Mouse (Mus musculus) left cerebral cortex, adult 11 months (tissue): ENCODE data around the gene Rmi1.
"Not testable (repeated sequence)": the region's sequence is repeated elsewhere in the genome, so short reads cannot be mapped to it uniquely, and the experiment has no call there.

ENCODE experiments used
- DNase-seq: peaks from one replicate; pipeline ENCODE4 v3.0.0; 2022; ENCODE audit warnings: low spot score

The Rmi1 gene

DNA sequence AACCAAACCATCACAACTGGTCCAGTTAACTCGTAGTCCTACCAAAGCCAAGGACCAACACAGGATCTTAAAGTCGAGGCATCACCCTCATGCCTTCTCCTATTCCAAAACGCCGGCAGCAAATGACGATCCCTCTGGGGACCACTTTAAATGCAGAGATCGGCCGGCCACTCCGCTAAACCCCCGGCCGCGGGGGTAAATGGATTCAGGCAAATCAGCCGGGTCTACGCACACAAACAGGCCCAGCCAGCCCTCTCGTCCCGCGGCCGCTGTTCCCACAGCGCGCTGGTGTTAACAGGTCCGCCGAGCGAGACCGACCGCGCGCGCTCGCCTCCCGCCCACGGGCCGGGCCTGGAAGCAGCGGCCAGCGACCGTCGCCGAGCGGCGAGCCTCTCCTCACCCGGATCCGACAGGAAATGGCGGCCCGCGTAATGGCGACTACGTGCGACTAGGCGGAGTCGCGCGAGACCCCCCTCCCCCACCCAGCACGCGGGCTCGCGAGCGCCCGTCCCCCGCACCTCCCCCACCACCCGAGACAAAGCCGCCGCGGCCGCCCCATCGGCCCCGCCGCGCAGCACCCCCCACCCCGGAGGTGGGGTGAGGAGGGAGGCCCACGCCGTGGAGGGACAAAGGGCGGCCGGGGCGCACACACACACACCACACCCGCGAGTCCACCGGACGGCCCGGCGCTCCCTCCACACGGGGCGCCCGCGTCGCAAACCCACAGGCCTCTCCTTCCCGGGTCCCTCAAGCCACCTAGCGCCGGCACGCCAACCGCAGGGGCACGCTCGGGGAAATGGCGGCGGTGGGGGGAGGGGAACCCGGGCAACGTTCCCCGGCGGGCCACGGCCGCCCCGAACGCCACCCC is 679 bp upstream of the Rmi1 start:
- DNase-seq, result peak; percentile 51

DNA sequence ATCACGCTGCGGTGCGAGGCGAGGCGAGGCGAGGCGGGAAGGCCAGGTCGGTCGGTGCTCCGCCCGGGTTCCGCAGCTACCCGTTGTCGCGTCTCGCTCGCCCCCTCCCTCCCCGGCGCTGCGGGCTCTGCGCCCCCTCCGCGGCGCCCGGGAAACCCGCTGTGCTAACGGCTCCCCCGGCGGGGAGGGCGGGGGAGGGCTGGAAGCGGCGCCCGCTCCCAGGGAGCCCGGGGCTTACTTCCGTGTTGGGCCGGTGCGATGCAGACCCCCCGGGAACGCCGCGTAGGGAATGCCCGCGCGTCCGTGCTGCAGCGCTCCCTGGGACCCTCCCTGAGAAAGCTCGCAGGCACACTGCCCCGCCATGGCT is 679 bp downstream of the Rmi1 start:
- DNase-seq, result no peak

DNA sequence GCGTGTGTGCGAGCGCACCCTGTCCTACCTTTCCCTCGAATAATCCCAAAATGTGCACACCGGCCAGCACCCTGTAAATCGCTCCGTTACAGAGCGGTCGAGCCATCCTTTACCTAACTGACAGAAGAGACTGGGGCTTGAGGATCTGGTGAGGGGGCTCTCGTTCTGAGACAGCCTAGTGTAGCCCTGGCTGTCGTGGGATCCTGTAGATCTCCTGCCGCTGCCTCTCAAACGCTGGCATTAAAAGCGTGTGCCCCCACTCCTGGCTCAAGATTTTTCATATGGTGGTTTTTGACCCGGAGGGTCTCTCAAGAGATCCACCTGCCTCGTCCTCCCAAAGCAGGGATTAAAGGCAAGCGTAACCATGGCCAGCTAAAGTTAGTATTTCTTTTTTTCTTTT is 1.2 kb downstream of the Rmi1 start, which contains the start of gene Hnrnpk:
Gene Hnrnpk, minus strand, starts transcription at position 101 of the 400 bp plus-strand sequence.
- DNase-seq, result not testable (repeated sequence)

DNA sequence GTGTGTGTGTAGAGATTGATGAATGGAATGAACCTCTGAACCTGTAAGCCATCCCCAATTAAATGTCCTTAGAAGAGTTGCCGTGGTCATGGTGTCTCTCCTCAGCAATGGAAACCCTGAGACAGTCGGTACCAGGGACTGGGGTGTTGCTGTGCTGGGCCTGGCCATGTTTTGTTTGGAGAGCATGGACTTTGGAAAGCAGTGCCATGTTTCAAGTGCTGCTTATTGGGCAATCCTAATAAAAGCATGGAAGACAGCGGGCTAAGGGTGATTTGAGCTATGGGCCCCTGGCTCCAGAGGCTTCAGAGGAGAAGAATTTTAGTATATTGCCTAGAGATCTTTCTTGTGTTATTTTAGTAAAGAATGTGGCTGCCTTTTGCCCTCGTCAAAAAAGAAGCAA is 9.0 kb downstream of the Rmi1 start:
- DNase-seq, result no peak

GRCm38 (mm10) chr13:58415374-58415773 is 13.3 kb downstream of the Rmi1 start:
- no peak for DNase-seq

GRCm38 (mm10) chr13:58415838-58416237 is 13.8 kb downstream of the Rmi1 start:
- no peak for DNase-seq

DNA sequence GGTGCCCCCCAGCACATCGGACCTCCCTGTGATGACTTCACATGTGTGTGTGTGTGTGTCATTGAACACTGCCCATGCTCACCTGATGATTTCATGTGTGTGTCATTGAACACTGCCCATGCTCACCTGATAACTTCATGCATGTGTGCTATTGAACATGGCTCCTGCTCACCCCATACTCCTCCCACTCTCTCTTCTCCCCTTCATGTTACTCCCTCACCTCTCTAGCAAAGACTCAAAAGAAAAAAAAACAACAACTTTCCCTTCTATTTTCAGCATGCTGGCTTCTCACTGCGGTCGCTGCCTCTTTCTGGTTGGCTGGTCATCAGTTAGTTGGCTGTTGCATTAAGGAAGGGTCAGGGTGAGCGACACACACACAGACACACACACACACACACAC is 16.6 kb downstream of the Rmi1 start:
- no peak for DNase-seq

DNA sequence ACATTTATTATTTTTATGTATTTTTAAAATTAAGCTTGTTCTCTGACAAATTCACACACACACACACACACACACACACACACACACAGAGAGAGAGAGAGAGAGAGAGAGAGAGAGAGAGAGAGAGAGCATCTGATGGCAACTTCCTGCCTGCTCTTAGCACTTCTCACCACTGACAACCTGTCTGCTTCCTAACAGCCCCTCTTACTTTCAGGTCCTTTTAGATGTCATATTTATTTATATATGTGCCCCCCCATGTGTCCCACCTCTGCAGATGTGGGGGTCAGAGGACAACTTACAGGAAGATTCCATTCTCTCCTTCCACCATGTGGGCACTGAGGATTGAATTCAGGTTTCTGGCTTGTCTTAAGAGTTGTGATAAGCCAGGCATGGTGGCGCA is 17.2 kb downstream of the Rmi1 start:
- DNase-seq, result no peak

- DNase-seq, result no peak
Observed at GRCm38 (mm10) chr13:58421026-58421425, 19.0 kb downstream of the Rmi1 start.

- DNase-seq, result no peak
Observed at GRCm38 (mm10) chr13:58422242-58422641, 20.2 kb downstream of the Rmi1 start.

- DNase-seq, result no peak
Observed at GRCm38 (mm10) chr13:58423061-58423660, 21.1 kb downstream of the Rmi1 start.

GRCm38 (mm10) chr13:58439716-58440115 is 37.7 kb downstream of the Rmi1 start:
- DNase-seq, result no peak

DNA sequence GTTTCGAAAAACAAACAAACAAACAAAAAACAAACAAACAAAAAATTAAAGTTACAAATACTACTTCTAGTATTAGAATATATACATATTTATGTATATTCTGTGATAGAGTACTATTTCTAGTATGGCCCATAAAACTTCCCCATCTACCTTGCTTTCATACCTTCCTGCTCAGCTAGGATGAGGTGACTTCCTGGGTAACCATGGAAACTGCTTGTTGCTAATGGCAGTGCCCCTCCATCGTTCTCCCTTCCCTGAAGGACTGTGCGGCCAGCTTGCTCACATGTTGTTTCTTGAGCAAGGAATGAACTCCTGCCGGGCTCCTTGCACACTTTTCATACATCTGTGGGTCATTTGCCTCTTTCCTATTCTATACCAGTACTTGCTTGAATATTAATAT is 41.3 kb downstream of the Rmi1 start:
- no peak for DNase-seq

- no peak for DNase-seq
Observed at GRCm38 (mm10) chr13:58443787-58444186, 41.7 kb downstream of the Rmi1 start.

DNA sequence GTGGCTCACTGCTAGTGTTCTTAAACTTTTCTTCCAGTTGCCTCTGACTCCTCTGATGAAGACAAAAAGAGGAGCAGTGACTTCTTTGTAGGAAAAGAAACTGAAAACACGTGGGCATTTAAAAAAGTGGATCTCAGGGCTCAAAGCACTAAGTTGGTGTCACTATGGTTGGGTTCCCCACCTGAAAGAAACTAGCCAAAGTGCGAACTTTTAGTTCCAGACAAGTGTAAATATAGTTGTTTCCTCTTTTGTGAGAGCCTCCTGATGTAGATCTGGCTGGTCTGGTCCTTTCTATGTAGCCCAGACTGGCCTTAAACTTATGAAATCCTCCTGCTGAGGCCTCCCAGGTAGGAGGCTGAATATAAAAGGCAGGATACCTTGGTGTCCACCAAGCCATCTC is 44.5 kb downstream of the Rmi1 start:
- no peak for DNase-seq

- no peak for DNase-seq
Observed at GRCm38 (mm10) chr13:58450459-58451182, 48.6 kb downstream of the Rmi1 start.

- DNase-seq, result no peak
Observed at GRCm38 (mm10) chr13:58452246-58452645, 50.2 kb downstream of the Rmi1 start.

DNA sequence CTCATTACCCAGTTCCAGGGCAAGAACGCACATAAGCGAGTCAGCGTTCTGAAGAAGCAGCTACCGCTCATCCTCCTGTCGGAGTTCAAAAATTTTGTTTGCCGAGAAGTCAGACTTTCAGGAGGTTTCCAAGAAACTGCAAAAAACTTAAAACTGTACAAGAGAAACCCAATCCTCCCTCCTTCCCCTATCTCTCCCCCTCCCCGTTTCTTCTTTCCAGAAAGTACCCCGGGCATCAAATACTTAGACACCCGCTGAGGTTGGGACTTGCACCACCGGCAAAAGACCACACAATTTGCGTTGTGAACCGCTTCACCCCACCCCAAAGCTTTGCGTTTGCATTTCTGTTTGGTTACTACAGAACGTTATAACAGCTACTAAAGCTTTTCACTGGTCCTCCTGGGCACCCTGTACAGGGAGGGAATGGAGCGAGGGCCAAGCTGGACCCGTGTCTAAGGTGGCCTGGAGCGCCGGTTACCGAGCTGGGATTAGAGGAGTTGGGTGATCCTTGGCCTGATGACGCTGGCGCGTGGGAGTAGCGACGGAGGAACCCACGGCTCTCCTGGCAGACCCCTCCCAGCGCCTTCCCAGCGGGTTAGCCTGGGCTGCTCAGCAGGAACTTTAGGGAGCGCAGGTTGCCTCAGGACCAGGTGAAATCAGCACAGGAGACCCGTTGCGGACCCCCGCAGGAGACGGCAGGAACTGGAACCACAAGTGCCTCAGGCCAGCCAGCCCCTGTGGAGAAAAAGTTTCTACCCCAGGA is 50.8 kb downstream of the Rmi1 start:
- no peak for DNase-seq

DNA sequence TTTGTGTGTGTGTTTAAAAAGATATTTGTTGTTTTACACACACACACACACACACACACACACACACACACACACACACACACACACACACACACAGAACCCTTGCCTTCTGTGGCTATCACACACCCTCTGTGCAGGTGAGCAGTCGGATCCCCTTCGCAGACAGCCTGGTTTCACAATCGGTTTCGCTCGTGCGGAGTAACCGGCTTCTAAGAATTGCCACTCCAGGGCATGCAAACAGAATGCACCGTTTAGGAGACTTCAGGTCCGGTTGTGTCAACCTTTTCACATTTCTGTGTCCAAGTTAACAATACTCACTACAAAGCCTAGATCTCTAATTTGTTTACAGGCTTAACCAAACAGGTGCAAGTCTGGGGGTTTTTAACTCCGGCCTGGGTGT is 51.5 kb downstream of the Rmi1 start:
- no peak for DNase-seq

- DNase-seq, result no peak
Observed at GRCm38 (mm10) chr13:58456547-58456946, 54.5 kb downstream of the Rmi1 start.

DNA sequence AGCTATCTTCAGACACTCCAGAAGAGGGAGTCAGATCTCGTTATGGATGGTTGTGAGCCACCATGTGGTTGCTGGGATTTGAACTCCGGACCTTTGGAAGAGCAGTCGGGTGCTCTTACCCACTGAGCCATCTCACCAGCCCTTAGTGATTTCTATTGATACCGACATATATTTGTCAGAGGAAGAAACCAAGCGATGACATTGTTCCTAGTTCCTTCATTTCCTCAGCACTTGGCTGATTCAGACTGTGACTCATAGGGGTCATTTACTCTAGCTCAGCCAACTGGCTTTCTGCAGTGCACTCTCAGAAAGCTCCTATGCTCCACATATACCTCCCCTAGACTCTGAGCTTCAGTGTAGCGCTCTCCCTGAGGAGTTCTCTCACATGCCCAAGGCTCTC is 56.8 kb downstream of the Rmi1 start:
- not testable (repeated sequence) for DNase-seq
